Mouse (Mus musculus) layer of hippocampus, adult 8-10 months (tissue): ENCODE measurements at regions not wholly inside any gene's neighbourhood (a gene's known extent, or its start where the extent isn't known, plus 50 kb on each side); places are given as distances from the start of the nearest gene placed in this dataset.

ENCODE experiments used
- DNase-seq, 2 experiments: peaks; one replicate each; pipeline ENCODE4 v3.0.0; 2022; ENCODE audit warnings: low spot score in 2 of 2

DNA sequence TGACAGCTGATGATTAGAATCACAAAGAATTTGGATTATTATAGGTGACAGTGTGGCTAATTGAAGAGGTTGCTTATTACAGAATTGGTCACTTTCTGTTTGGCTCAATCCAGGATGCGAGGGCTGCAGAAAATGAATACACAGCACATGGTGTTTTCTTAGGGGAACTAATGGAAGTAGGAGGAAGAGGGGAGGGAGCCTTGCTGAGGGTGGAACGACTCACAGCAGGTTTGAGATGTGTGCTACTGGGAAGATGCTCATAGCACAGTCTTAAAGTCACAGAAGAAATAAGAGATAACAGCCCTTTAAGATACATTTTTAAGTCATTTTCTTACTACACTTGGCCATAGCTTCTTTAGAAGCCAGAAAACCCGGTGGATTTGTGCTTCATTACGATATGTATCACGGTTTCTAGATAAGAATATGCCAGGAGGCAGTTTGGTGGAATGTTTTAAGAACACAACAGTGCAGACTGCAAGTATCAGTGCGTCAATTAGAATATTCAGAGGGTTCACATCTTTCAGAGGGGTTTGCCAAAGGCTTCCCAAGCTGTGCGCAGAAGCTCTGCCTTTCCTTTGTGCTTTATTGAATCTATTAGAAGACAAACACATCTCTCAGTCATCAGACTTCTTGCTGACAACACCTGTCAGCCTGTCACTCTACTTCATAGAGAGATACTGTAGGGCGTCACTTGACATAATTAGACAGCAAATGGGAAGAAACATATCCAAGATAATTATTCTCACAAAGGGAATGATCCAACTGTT lies 853.7 kb downstream of the Otol1 start:
- peak; percentile 25 to 37 for DNase-seq

- peak; percentile 23 for DNase-seq
Measured at GRCm38 (mm10) chr3:70873688-70874551, 866.5 kb downstream of the Otol1 start.

DNA sequence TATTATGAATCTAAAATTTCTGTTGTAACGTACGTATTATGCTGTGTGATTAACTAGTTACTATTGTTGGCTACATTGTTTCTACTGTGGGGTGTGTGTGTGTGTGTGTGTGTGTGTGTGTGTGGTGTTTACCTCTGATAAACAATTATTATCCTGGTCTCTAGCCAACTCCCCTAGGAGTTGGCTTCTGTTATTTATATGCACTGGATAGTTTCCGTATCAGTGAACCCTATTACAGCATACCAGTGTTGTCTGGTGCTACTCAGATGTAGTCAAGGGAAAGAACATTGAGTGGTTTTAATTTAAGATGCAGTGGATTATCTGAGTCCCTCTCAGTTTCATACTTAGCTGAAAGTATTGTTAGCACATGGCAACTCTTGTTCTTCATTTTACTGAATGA lies 867.2 kb downstream of the Otol1 start:
- DNase-seq, result no peak
